Mouse (Mus musculus) liver, postnatal 0 days (tissue): Measurements from ENCODE around the gene Gsap.
A peak's percentile ranks its signal among the peaks of the same experiment; 100 is the strongest.

Experiments used
- CTCF ChIP-seq: sonication (generic); IDR thresholded peaks from 2 replicates; pipeline ENCODE4 v1.5.1; 2016; ENCODE audit warnings: antibody characterized with exemption, low read depth
- EP300 ChIP-seq: IDR thresholded peaks from 2 replicates; pipeline ENCODE4 v1.6.1; 2016; ENCODE audit warnings: antibody characterized with exemption, low read depth, mild to moderate bottlenecking

DNA sequence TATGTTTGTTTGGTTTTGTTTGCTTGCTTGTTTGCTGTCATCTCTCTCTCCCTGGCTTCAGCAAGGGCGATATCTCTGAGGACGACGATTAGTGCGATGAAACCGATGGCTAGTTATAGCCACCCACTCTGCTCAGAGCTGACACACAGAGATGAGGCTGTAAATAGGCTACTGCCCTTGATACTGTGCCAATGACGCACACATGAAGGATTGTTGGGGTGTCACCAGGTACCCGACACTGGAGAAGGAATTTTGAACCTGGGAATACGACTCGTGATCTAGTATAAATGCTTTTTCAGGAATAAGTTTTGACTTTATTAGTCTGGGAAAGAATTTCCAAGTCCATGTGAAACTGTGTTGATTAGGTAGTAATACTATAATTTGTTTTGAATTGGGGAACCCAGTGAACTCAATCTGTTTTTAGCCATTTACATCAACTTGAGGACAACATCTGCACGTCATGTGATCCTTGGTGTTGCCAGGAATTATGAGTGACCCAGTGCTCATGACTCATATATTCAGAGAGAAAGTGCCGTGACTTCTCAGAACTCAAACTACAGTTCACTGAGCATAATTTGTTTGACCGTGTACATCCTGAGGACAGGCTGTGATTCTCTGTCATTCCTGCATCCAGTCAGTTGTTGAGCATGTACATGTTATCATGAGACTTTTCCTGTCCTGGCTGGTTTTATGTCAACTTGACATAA, 97.5 kb downstream of the Gsap start:
- no peak for TF ChIP-seq CTCF
- peak; percentile 40; the same call in 1 of the 2 replicates for TF ChIP-seq EP300
